Mouse (Mus musculus): Measurements from ENCODE around the gene Pacs1.

GRCm38 (mm10) chr19:5296630-5297029 is 23.7 kb upstream of the Pacs1 start:
- no peak for TF ChIP-seq POLR2A (IDR thresholded peaks at IDR 0.05; ENCODE audit: low read depth, low read length)
- no peak for TF ChIP-seq CTCF (IDR thresholded peaks at IDR 0.05; ENCODE audit: borderline replicate concordance, insufficient read depth, low read length)

All from embryonic fibroblast, embryonic 13.5 days (primary cell).